Mouse (Mus musculus) liver, postnatal 0 days (tissue): ENCODE results near the gene Kng1.

Source experiments
- CTCF ChIP-seq: sonication (generic); IDR thresholded peaks from 2 replicates; pipeline ENCODE4 v1.5.1; 2016; ENCODE audit warnings: antibody characterized with exemption, low read depth
- EP300 ChIP-seq: IDR thresholded peaks from 2 replicates; pipeline ENCODE4 v1.6.1; 2016; ENCODE audit warnings: antibody characterized with exemption, low read depth, mild to moderate bottlenecking

DNA sequence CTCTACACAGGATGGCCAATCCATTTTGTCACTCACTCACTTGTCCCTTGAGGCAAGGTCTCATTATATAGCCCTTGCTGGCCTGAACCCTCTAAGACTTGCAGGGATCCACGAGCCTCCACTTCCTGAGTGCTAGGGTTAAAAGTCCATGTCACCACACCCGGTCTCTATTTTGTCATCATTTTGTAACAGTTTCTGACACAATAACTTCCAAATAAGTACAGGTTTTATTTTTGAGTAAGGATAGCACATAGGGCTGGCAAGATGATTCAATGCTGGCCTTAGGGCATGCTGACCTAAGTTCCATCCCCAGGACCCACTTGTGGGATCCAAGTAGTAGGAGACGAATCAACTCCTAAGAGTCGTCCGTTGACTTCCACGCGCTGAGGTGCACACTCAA, 48.5 kb downstream of the Kng1 start:
- TF ChIP-seq EP300 (no peak), CTCF (no peak)
